In the genomic region with DNA sequence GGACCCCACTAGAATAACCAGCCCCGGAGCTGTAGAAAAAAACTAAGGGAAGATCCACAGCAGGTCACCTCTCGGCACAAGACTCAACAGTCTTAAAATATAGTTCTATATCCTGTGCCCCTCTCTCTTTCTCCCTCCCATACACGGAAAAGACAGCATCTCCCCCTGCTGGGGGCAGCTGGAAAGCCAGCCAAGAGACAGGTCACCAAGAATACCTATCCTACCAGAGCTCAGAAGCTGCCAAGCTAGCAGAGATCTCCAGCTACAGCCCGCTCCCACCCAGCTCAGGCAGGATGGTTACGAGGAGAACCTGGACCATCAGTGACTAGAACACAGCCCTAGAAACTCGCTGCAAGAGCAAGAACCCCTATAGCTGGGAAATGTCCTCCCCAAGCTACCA, we compare ENCODE assay signal across 8 mouse cellular contexts. TPM values are rescaled to one million over a fixed set of nuclear protein-coding genes. Genes with fewer than 3 reads are reported as not detected.
DNase-seq lines count a peak whose midpoint lies in the region; ATAC-seq and TF ChIP-seq lines count a peak whose summit lies in the region.

No protein-coding gene starts in this region.

- DNase-seq in forebrain, embryonic 10.5 days (ENCODE audit: extremely low spot score, low spot score), result peak; percentile 54
- peak; percentile 62 for DNase-seq in right cerebral cortex, postnatal 14 days
- no peak for DNase-seq in right cerebral cortex, adult 18-20 months
- DNase-seq in forebrain, embryonic 14.5 days (ENCODE audit: low spot score), result peak; percentile 52
- no peak for DNase-seq in liver, adult 2 months (ENCODE audit: extremely low read depth, low read depth, low spot score)
- peak; percentile 70 to 87 for DNase-seq in spleen, postnatal 4 days (ENCODE audit: low spot score in 2 of 2)
- DNase-seq in frontal cortex, adult 2 months (ENCODE audit: extremely low spot score in 1 of 2, low spot score in 1 of 2), result no peak

- no peak overlapping the region for H3K4me2 ChIP-seq in forebrain, embryonic 15.5 days (replicated peaks)
- H3K4me2 ChIP-seq in forebrain, embryonic 14.5 days (ENCODE audit: low read length), result no peak overlapping the region

- H3K79me2 ChIP-seq in liver, adult 2 months (ENCODE audit: control insufficient read depth, insufficient read depth, low read length), result peaks cover 31% of the 10 kb centered on the region

- H3K9me3 ChIP-seq in forebrain, embryonic 10.5 days, result no peaks in the 10 kb centered on the region
- no peaks in the 10 kb centered on the region for H3K9me3 ChIP-seq in forebrain, embryonic 15.5 days
- H3K9me3 ChIP-seq in forebrain, embryonic 14.5 days (replicated peaks; ENCODE audit: control insufficient read depth, low read length), result no peaks in the 10 kb centered on the region

- H3K4me3 ChIP-seq in forebrain, embryonic 10.5 days, result no peak overlapping the region
- H3K4me3 ChIP-seq in forebrain, embryonic 15.5 days, result no peak overlapping the region
- no peak overlapping the region for H3K4me3 ChIP-seq in forebrain, embryonic 14.5 days (ENCODE audit: low read depth, low read length)
- no peak overlapping the region for H3K4me3 ChIP-seq in liver, adult 2 months (ENCODE audit: insufficient read depth, low read depth, low read length)

- no peak overlapping the region for H3K9ac ChIP-seq in forebrain, embryonic 15.5 days (replicated peaks)
- no peak overlapping the region; the same call in 1 of the 2 replicates for H3K9ac ChIP-seq in forebrain, embryonic 14.5 days (ENCODE audit: low read length)
- H3K9ac ChIP-seq in liver, adult 2 months (ENCODE audit: low read depth, low read length), result no peak overlapping the region

- TF ChIP-seq POLR2A in liver, adult 2 months (IDR thresholded peaks at IDR 0.05; ENCODE audit: extremely low read depth, insufficient read depth, low read length), result no peak

- H3K36me3 ChIP-seq in forebrain, embryonic 10.5 days (replicated peaks), result peaks cover 14% of the 10 kb centered on the region
- peaks cover 11% of the 10 kb centered on the region; the same call in 1 of the 2 replicates for H3K36me3 ChIP-seq in forebrain, embryonic 15.5 days
- H3K36me3 ChIP-seq in forebrain, embryonic 14.5 days (ENCODE audit: control insufficient read depth, insufficient read depth, low read length), result peaks cover 37% of the 10 kb centered on the region
- no peaks in the 10 kb centered on the region for H3K36me3 ChIP-seq in liver, adult 2 months (ENCODE audit: control insufficient read depth, insufficient read depth, low read length)

- peak; percentile 48; the same call in 1 of the 2 replicates for TF ChIP-seq CTCF in liver, adult 2 months (IDR thresholded peaks at IDR 0.05; ENCODE audit: low read depth, low read length)

- no peak for ATAC-seq in forebrain, embryonic 15.5 days (replicated peaks)
- ATAC-seq in forebrain, embryonic 14.5 days, result no peak

- 49% methylated on average over 6 of the region's 6 CpGs for WGBS in forebrain, embryonic 10.5 days
- 54% methylated on average over 6 of the region's 6 CpGs for WGBS in forebrain, embryonic 15.5 days
- 48% methylated on average over 6 of the region's 6 CpGs for WGBS in forebrain, embryonic 14.5 days
- 65% methylated on average over 6 of the region's 6 CpGs for WGBS in liver, adult 2 months

- peaks cover 49% of the 10 kb centered on the region for H3K27me3 ChIP-seq in forebrain, embryonic 10.5 days (ENCODE audit: poor library complexity, severe bottlenecking)
- no peaks in the 10 kb centered on the region for H3K27me3 ChIP-seq in forebrain, embryonic 15.5 days
- H3K27me3 ChIP-seq in forebrain, embryonic 14.5 days (replicated peaks; ENCODE audit: control insufficient read depth, insufficient read depth, low read length), result no peaks in the 10 kb centered on the region
- H3K27me3 ChIP-seq in liver, adult 2 months (ENCODE audit: control insufficient read depth, insufficient read depth, low read length), result no peaks in the 10 kb centered on the region

- H3K4me1 ChIP-seq in forebrain, embryonic 10.5 days, result peaks cover 87% of the 10 kb centered on the region
- peaks cover 81% of the 10 kb centered on the region for H3K4me1 ChIP-seq in forebrain, embryonic 15.5 days
- peaks cover 53% of the 10 kb centered on the region for H3K4me1 ChIP-seq in forebrain, embryonic 14.5 days (ENCODE audit: control insufficient read depth, insufficient read depth, low read length)
- H3K4me1 ChIP-seq in liver, adult 2 months (ENCODE audit: control insufficient read depth, insufficient read depth, low read length), result peaks cover 38% of the 10 kb centered on the region

- no peak overlapping the region for H3K27ac ChIP-seq in forebrain, embryonic 10.5 days
- H3K27ac ChIP-seq in forebrain, embryonic 15.5 days (replicated peaks), result no peak overlapping the region
- H3K27ac ChIP-seq in forebrain, embryonic 14.5 days (ENCODE audit: low read depth, low read length), result no peak overlapping the region
- H3K27ac ChIP-seq in liver, adult 2 months (replicated peaks; ENCODE audit: insufficient read depth, low read depth, low read length), result no peak overlapping the region

RNA-seq across cellular contexts. Expression of a gene that starts 6.8 kb away (rescaled TPM):
- polyA plus RNA-seq in forebrain, embryonic 10.5 days (2016; fragmentation: Nextera tagmentation; extraction: Ambion mirVana), result 39.8 and 44.6 TPM in 2 replicates
- polyA plus RNA-seq in forebrain, embryonic 15.5 days (2015; fragmentation: Nextera tagmentation; extraction: Ambion mirVana), result 127 and 129 TPM in 2 replicates
- 38.9 and 60.6 TPM in 2 replicates for polyA plus RNA-seq in forebrain, embryonic 14.5 days (2014; fragmentation: Nextera tagmentation; extraction: Ambion mirVana)
- 15.9 and 25.0 TPM in 2 replicates for total RNA-seq in liver, adult 2 months (2014; rRNA removed)
- polyA plus RNA-seq in liver, adult 2 months (2012; rRNA removed), result 38.2 and 60.5 TPM in 2 replicates
- 256 and 323 TPM in 2 replicates for polyA plus RNA-seq in frontal cortex, adult 2 months (2012; rRNA removed)

RNA-seq across cellular contexts. Expression of a gene that starts 25.5 kb away (rescaled TPM):
- 27.3 TPM in 2 replicates for polyA plus RNA-seq in forebrain, embryonic 10.5 days (2016; fragmentation: Nextera tagmentation; extraction: Ambion mirVana)
- polyA plus RNA-seq in forebrain, embryonic 15.5 days (2015; fragmentation: Nextera tagmentation; extraction: Ambion mirVana), result 5.6 and 7.0 TPM in 2 replicates
- 6.1 and 6.3 TPM in 2 replicates for polyA plus RNA-seq in forebrain, embryonic 14.5 days (2014; fragmentation: Nextera tagmentation; extraction: Ambion mirVana)
- total RNA-seq in liver, adult 2 months (2014; rRNA removed), result 0.27 TPM in 1 of 2 replicates, not detected in the other
- 0.20 and 0.38 TPM in 2 replicates for polyA plus RNA-seq in liver, adult 2 months (2012; rRNA removed)
- polyA plus RNA-seq in frontal cortex, adult 2 months (2012; rRNA removed), result 1.2 and 1.9 TPM in 2 replicates

RNA-seq across cellular contexts. Expression of a gene that starts 33.7 kb away (rescaled TPM):
- 38.0 and 39.5 TPM in 2 replicates for polyA plus RNA-seq in forebrain, embryonic 10.5 days (2016; fragmentation: Nextera tagmentation; extraction: Ambion mirVana)
- 21.5 and 23.7 TPM in 2 replicates for polyA plus RNA-seq in forebrain, embryonic 15.5 days (2015; fragmentation: Nextera tagmentation; extraction: Ambion mirVana)
- polyA plus RNA-seq in forebrain, embryonic 14.5 days (2014; fragmentation: Nextera tagmentation; extraction: Ambion mirVana), result 24.6 and 24.8 TPM in 2 replicates
- total RNA-seq in liver, adult 2 months (2014; rRNA removed), result 2.8 and 3.6 TPM in 2 replicates
- polyA plus RNA-seq in liver, adult 2 months (2012; rRNA removed), result 17.1 and 25.9 TPM in 2 replicates
- polyA plus RNA-seq in frontal cortex, adult 2 months (2012; rRNA removed), result 87.5 and 91.4 TPM in 2 replicates

RNA-seq across cellular contexts. Expression of a gene that starts 38.1 kb away (rescaled TPM):
- 137 and 141 TPM in 2 replicates for polyA plus RNA-seq in forebrain, embryonic 10.5 days (2016; fragmentation: Nextera tagmentation; extraction: Ambion mirVana)
- 114 and 118 TPM in 2 replicates for polyA plus RNA-seq in forebrain, embryonic 15.5 days (2015; fragmentation: Nextera tagmentation; extraction: Ambion mirVana)
- polyA plus RNA-seq in forebrain, embryonic 14.5 days (2014; fragmentation: Nextera tagmentation; extraction: Ambion mirVana), result 83.1 and 93.7 TPM in 2 replicates
- total RNA-seq in liver, adult 2 months (2014; rRNA removed), result 11.4 and 14.1 TPM in 2 replicates
- polyA plus RNA-seq in liver, adult 2 months (2012; rRNA removed), result 24.3 and 24.5 TPM in 2 replicates
- polyA plus RNA-seq in frontal cortex, adult 2 months (2012; rRNA removed), result 32.9 and 35.5 TPM in 2 replicates

RNA-seq across cellular contexts. Expression of a gene that starts 45.4 kb away (rescaled TPM):
- 0.05 and 0.06 TPM in 2 replicates for polyA plus RNA-seq in forebrain, embryonic 10.5 days (2016; fragmentation: Nextera tagmentation; extraction: Ambion mirVana)
- polyA plus RNA-seq in forebrain, embryonic 15.5 days (2015; fragmentation: Nextera tagmentation; extraction: Ambion mirVana), result not detected in 2 replicates
- not detected in 2 replicates for polyA plus RNA-seq in forebrain, embryonic 14.5 days (2014; fragmentation: Nextera tagmentation; extraction: Ambion mirVana)
- total RNA-seq in liver, adult 2 months (2014; rRNA removed), result 0.09 TPM in 1 of 2 replicates, not detected in the other
- 0.16 and 0.20 TPM in 2 replicates for polyA plus RNA-seq in liver, adult 2 months (2012; rRNA removed)
- polyA plus RNA-seq in frontal cortex, adult 2 months (2012; rRNA removed), result 2.3 and 2.7 TPM in 2 replicates

Comparison
In these comparisons a context has a peak if more than half of its experiments do, and no peak if none do; other contexts are left out.
1. DNase-seq: peak in forebrain, embryonic 10.5 days (single experiment), right cerebral cortex, postnatal 14 days (single experiment), forebrain, embryonic 14.5 days (single experiment) and spleen, postnatal 4 days (2 of 2); none in right cerebral cortex, adult 18-20 months (single experiment), liver, adult 2 months (single experiment) and frontal cortex, adult 2 months (0 of 2).